Mouse (Mus musculus) intestine, embryonic 14.5 days (tissue): ENCODE measurements around the gene Grn. TPM values are rescaled to one million over a fixed set of nuclear protein-coding genes. Genes with fewer than 3 reads are reported as not detected.
A peak's percentile ranks its signal among the peaks of the same experiment; 100 is the strongest.

ENCODE experiments used
- ATAC-seq: fragments of 200-750 bp; cut with Nextera tagmentation; replicated peaks from 2 replicates; pipeline ENCODE4 v1.8.0; 2017; ENCODE audit warnings: low read depth, moderate number of reproducible peaks, moderate TSS enrichment, moderate library complexity; ENCODE audit not compliant: low FRiP score, low TSS enrichment
- DNase-seq: peaks from one replicate; pipeline ENCODE4 v3.0.0-alpha.2; 2018; ENCODE audit warnings: low spot score
- H3K27ac ChIP-seq: fragments of 300-500 bp; sonication (generic); 2 replicates; pipeline ENCODE4 v1.5.1; 2014; ENCODE audit warnings: low read depth, mild to moderate bottlenecking, control low read depth
- H3K27me3 ChIP-seq: fragments of 300-500 bp; sonication (generic); replicated peaks from 2 replicates; pipeline ENCODE4 v1.6.1; 2014; ENCODE audit warnings: low read length, control low read depth; ENCODE audit not compliant: control insufficient read depth, insufficient read depth
- H3K36me3 ChIP-seq: fragments of 300-500 bp; sonication (generic); 2 replicates; pipeline ENCODE4 v1.6.1; 2014; ENCODE audit warnings: low read length, control low read depth; ENCODE audit not compliant: control insufficient read depth, insufficient read depth
- H3K4me1 ChIP-seq: fragments of 300-500 bp; sonication (generic); replicated peaks from 2 replicates; pipeline ENCODE4 v1.6.1; 2014; ENCODE audit warnings: low read length, control low read depth, mixed read lengths; ENCODE audit not compliant: control insufficient read depth, insufficient read depth
- H3K4me2 ChIP-seq: fragments of 300-500 bp; sonication (generic); 2 replicates; pipeline ENCODE4 v1.6.1; 2014; ENCODE audit warnings: low read length
- H3K4me3 ChIP-seq: fragments of 300-500 bp; sonication (generic); 2 replicates; pipeline ENCODE4 v1.5.1; 2014; ENCODE audit warnings: low read depth, low read length, control low read depth, mixed read lengths
- H3K9ac ChIP-seq: fragments of 300-500 bp; sonication (generic); 2 replicates; pipeline ENCODE4 v1.6.1; 2014; ENCODE audit warnings: mild to moderate bottlenecking, low read length
- H3K9me3 ChIP-seq: fragments of 300-500 bp; sonication (generic); 2 replicates; pipeline ENCODE4 v1.6.1; 2016; ENCODE audit warnings: low read length, control low read depth; ENCODE audit not compliant: control insufficient read depth
- WGBS: fragments of 180-500 bp; shearing (Covaris S2); extraction: QIAGEN DNeasy Blood & Tissue Kit; methylation state at CpG from one replicate; pipeline ENCODE4 v1.1.7; 2014; 5-methylcytosine and 5-hydroxymethylcytosine counted together
- polyA plus RNA-seq: library from polyadenylated mRNA; unstranded; fragments of >200 nt; fragmentation: Nextera tagmentation; extraction: Ambion mirVana; gene quantifications from 2 replicates; pipeline ENCODE4 v1.2.1, GENCODE M21; 2014

Gene Grn
- polyA plus RNA-seq, 1 experiment from 2014 or later = 115 TPM

DNA sequence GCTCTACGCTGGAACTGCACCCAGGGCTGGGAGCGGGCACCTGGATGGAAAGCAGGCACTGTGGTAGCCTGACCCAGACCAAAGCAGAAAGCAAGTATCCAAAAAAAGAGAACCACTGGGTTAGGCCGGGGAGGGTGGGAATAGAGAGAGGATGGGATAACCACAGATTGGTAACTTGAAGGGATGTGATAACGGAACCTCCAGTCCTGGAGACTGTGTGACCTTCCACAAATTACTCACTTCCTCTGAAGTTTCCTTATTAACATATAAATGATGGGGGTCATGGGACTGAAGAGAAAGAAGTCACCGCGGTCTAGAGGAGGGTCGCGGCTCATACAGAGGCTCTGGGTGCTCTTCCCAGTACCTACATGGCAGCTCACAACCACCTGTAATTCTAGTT lies 10.1 kb downstream of the Grn start:
- Histone ChIP-seq H3K4me3 (no peak overlapping the region), H3K27ac (no peak overlapping the region), H3K9ac (no peak overlapping the region), H3K27me3 (0 out of 2 replicates have a peak, but pooled peaks cover 2% of the 10 kb centered on the region), H3K4me1 (peaks cover 21% of the 10 kb centered on the region), H3K36me3 (peaks cover 52% of the 10 kb centered on the region), H3K4me2 (no peak overlapping the region), H3K9me3 (no peaks in the 10 kb centered on the region)
- ATAC-seq (no peak), DNase-seq (no peak)
- WGBS = 94% methylated on average over 8 of the region's 8 CpGs

DNA sequence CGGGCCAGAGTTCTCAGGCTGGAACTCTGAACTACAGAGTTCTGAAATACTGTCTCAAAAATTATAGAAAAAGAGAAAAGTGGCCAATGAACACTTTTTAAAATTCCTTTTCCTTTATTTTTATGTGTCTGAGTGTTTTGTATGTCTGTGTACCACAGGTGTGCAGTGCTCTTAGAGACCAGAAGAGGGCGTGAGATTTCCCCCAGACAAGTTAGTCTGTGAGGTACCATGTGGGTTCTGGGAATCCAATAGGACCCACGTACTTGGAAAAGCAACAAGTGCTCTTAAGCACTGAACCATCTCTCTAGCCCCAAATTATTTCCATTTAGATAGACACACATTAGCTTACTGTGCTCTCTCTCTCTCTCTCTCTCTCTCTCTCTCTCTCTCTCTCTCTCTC lies 11.3 kb downstream of the Grn start:
- DNase-seq (no peak), ATAC-seq (no peak)
- H3K9me3 ChIP-seq = no peaks in the 10 kb centered on the region
- peaks cover 32% of the 10 kb centered on the region for H3K4me1 ChIP-seq
- H3K36me3 ChIP-seq = peaks cover 41% of the 10 kb centered on the region
- H3K4me2 ChIP-seq = no peak overlapping the region
- no peak overlapping the region for H3K4me3 ChIP-seq
- H3K9ac ChIP-seq = no peak overlapping the region
- 0 out of 2 replicates have a peak, but pooled peaks cover 2% of the 10 kb centered on the region for H3K27me3 ChIP-seq
- H3K27ac ChIP-seq = no peak overlapping the region
- WGBS = 72% methylated on average over 3 of the region's 3 CpGs

DNA sequence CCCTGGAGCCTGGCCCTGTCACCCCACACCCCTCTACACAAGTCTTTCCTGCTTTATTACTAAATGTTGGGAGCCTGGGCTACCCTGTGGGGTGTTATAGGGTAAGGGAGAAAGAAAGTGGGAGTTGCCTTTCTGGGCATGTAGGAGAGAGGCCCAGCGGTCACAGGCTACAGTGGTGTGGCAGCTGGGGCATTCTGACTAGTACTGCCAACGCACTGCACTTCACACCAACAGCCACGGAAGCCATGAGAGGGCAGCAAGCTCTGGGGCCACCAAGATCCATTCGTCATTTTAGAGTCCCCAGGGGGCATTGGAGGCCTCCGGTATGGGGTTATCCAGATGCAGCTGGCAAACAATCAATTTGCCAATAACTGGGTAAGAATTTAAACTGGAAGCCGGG lies 12.0 kb downstream of the Grn start:
- DNase-seq = no peak
- H3K9me3 ChIP-seq = no peaks in the 10 kb centered on the region
- H3K9ac ChIP-seq = no peak overlapping the region
- peaks cover 38% of the 10 kb centered on the region for H3K36me3 ChIP-seq
- WGBS = 92% methylated on average over 6 of the region's 6 CpGs
- no peak overlapping the region for H3K4me2 ChIP-seq
- peaks cover 31% of the 10 kb centered on the region for H3K4me1 ChIP-seq
- no peak overlapping the region for H3K27ac ChIP-seq
- no peak for ATAC-seq
- H3K27me3 ChIP-seq = 0 out of 2 replicates have a peak, but pooled peaks cover 2% of the 10 kb centered on the region
- H3K4me3 ChIP-seq = no peak overlapping the region

DNA sequence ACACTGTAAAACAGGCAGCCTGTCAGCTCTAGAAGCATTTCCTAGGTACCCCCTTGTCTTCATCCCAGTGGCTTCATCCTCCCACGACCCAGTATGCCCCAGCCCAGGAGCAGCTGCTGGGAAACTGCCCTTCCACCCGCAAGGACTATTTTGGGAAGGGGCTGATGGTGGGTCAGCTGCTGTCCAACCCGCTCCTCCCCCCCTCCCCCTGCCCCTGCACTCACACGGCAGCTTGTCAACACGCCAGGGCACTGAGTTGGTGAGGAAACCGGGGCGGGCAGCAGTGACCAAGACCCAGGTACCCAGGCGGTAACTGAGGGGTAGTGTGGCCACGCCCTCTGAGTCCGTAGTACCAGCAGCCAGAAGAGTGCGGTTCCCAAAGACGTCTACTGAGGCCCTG lies 13.6 kb downstream of the Grn start:
- Histone ChIP-seq H3K9ac (no peak overlapping the region), H3K27me3 (0 out of 2 replicates have a peak, but pooled peaks cover 2% of the 10 kb centered on the region), H3K9me3 (no peaks in the 10 kb centered on the region), H3K4me1 (peaks cover 34% of the 10 kb centered on the region), H3K4me3 (no peak overlapping the region), H3K27ac (no peak overlapping the region), H3K36me3 (peaks cover 36% of the 10 kb centered on the region), H3K4me2 (no peak overlapping the region)
- DNase-seq (no peak), ATAC-seq (no peak)
- 80% methylated on average over 8 of the region's 12 CpGs for WGBS

DNA sequence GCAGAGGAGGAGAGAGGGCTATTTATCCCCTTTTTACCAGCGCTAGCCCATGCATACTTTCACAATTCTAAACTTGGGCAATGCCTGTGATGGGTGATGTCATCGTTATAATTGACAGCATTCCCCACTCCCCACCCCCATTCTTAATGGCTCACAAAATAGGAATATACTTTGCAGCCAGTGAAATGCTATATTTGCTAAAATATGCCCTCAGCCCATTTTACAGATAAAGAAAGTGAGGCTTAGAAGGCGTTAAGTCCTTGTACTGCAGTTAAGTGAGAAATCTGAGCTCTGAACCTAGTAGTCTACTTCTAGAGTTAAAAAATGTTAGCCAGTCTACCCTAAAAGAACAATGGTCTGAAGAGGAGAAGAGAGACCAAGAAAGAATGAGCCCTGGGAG lies 14.2 kb downstream of the Grn start:
- no peak for ATAC-seq
- Histone ChIP-seq H3K9ac (no peak overlapping the region), H3K27ac (no peak overlapping the region), H3K27me3 (no peaks in the 10 kb centered on the region), H3K4me1 (peaks cover 35% of the 10 kb centered on the region), H3K4me2 (no peak overlapping the region), H3K4me3 (no peak overlapping the region), H3K9me3 (no peaks in the 10 kb centered on the region), H3K36me3 (peaks cover 31% of the 10 kb centered on the region)
- no peak for DNase-seq
- 77% methylated on average over 3 of the region's 3 CpGs for WGBS

DNA sequence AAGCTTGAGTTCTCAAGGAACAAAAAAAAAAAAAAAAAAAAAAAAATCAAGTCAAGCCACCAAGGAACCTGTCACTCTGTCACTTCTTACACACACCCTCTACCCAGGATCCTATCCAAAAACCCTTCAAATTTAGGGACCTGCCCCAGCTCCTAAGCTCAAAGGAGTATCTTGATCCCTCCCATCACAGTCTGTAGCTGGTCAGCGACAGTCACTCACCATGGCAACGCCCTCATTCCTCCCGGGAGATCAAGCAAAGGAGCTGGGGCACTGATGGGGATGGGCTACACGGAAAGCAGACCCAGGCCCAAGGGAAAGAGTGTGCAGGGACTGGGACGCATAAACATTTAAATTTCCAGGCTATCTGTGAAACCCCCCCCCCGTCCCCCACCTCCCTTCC lies 14.7 kb downstream of the Grn start:
- peak overlapping the region; percentile 75 for H3K4me2 ChIP-seq
- 18% methylated on average over 6 of the region's 6 CpGs for WGBS
- H3K36me3 ChIP-seq = peaks cover 26% of the 10 kb centered on the region
- no peak overlapping the region for H3K4me3 ChIP-seq
- H3K27me3 ChIP-seq = no peaks in the 10 kb centered on the region; the same call in 1 of the 2 replicates
- H3K4me1 ChIP-seq = peaks cover 37% of the 10 kb centered on the region
- H3K27ac ChIP-seq = no peak overlapping the region; the same call in 1 of the 2 replicates
- H3K9ac ChIP-seq = no peak overlapping the region
- ATAC-seq (no peak), DNase-seq (no peak)
- no peaks in the 10 kb centered on the region for H3K9me3 ChIP-seq

DNA sequence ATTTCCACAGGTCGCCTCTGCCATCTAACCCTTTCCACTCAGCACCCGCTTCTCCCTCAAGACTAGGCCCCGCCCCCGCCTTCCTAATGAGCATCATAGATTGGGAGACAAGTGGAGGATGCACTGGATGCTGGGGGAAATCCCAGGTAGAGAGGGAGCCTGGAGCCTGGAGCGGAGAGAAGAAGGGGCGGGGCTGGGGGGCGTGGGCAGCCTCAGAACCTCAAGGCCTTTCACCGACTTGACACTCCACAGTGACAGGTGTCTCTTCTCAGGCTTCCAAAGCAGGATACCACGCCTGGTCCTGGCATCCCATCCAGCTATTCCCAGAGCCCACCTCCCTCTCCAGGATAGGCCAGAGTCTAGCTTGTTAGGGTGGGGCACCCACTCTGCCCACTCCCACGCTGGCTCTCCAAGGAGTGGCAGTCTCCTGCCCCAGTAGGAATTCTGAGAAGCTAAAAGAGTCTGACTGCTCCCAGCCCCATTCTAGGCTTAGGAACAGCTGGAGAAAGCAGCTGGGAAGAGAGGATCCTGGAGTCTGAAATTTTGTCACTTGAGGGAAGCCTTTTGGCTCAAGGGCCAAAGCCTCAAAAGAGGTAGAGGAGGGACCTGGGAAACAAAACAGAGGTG lies 15.3 kb downstream of the Grn start:
- Histone ChIP-seq H3K9me3 (no peaks in the 10 kb centered on the region), H3K27me3 (peaks cover 4% of the 10 kb centered on the region; the same call in 1 of the 2 replicates), H3K27ac (peak overlapping the region; percentile 90), H3K4me2 (peak overlapping the region; percentile 75), H3K4me3 (peak overlapping the region; percentile 86; the same call in 1 of the 2 replicates), H3K36me3 (peaks cover 20% of the 10 kb centered on the region; the same call in 1 of the 2 replicates), H3K4me1 (peaks cover 37% of the 10 kb centered on the region), H3K9ac (no peak overlapping the region)
- 13% methylated on average over 10 of the region's 10 CpGs for WGBS
- peak; percentile 48 for ATAC-seq
- peak; percentile 83 for DNase-seq

DNA sequence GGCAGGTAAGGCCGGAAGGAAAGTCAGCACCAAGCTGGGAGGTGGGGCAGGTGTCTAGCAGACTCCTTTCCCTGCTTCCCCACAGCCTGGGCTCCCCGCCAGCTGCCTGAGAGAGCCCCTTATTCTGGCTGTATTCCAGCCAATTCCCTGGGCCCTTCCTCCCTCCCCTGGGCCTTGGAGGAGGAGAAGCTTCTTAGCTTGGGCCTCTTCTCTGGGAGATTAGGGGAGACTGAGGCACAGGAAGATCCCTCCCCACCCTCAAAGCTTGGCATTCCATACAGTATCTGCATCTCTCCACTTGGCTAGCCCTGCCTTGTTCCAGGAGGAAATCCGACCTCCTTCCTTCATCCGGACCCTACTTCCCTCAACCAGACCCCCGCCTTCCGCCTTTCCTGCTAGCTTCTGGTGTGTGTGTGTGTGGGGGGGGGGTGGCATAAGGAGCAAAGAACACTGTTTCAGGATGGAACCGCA lies 15.8 kb downstream of the Grn start:
- Histone ChIP-seq H3K4me1 (peaks cover 37% of the 10 kb centered on the region), H3K9ac (peak overlapping the region; percentile 94; the same call in 1 of the 2 replicates), H3K27ac (peak overlapping the region; percentile 90), H3K27me3 (peaks cover 4% of the 10 kb centered on the region; the same call in 1 of the 2 replicates), H3K4me2 (peak overlapping the region; percentile 75), H3K4me3 (peak overlapping the region; percentile 86), H3K36me3 (peaks cover 17% of the 10 kb centered on the region; the same call in 1 of the 2 replicates), H3K9me3 (no peaks in the 10 kb centered on the region)
- ATAC-seq (peak; percentile 33), DNase-seq (no peak)
- 17% methylated on average over 7 of the region's 7 CpGs for WGBS
